Mouse (Mus musculus) myocyte (in vitro differentiated cells): ENCODE data around the gene Tmem232.

Source experiments
- POLR2A ChIP-seq: IDR thresholded peaks from one replicate; pipeline ENCODE4 v1.6.1; 2011; ENCODE audit warnings: low read depth, mild to moderate bottlenecking, control low read depth, moderate library complexity; ENCODE audit not compliant: insufficient read length
- TCF12 ChIP-seq: IDR thresholded peaks from one replicate; pipeline ENCODE4 v1.6.1; 2011; ENCODE audit warnings: mild to moderate bottlenecking, control low read depth; ENCODE audit not compliant: poor library complexity, insufficient read depth, severe bottlenecking

- no peak for TF ChIP-seq TCF12
- no peak for TF ChIP-seq POLR2A
Observed at GRCm38 (mm10) chr17:65419124-65419523, 121.5 kb downstream of the Tmem232 start.
